Mouse (Mus musculus) testis, adult 2 months (tissue): ENCODE results near the gene Rrp1b. TPM values are rescaled to one million over a fixed set of nuclear protein-coding genes. Genes with fewer than 3 reads are reported as not detected.
"Not testable (repeated sequence)": the region's sequence is repeated elsewhere in the genome, so short reads cannot be mapped to it uniquely, and the experiment has no call there.

Source experiments
- H3K27ac ChIP-seq: fragments of 200-500 bp; 2 replicates; pipeline ENCODE4 v1.5.1; 2012; ENCODE audit warnings: low read depth, low read length; ENCODE audit not compliant: control insufficient read depth, insufficient read depth
- H3K27me3 ChIP-seq: fragments of 200-500 bp; 2 replicates; pipeline ENCODE4 v1.6.1; 2012; ENCODE audit warnings: mild to moderate bottlenecking, low read length, moderate library complexity; ENCODE audit not compliant: control insufficient read depth, insufficient read depth
- H3K36me3 ChIP-seq: fragments of 200-500 bp; 2 replicates; pipeline ENCODE4 v1.6.1; 2012; ENCODE audit warnings: mild to moderate bottlenecking, low read length; ENCODE audit not compliant: control insufficient read depth, insufficient read depth
- H3K4me1 ChIP-seq: fragments of 200-500 bp; 2 replicates; pipeline ENCODE4 v1.6.1; 2012; ENCODE audit warnings: low read length; ENCODE audit not compliant: control insufficient read depth, insufficient read depth
- H3K4me3 ChIP-seq: fragments of 200-500 bp; 2 replicates; pipeline ENCODE4 v1.5.1; 2012; ENCODE audit warnings: low read depth, mild to moderate bottlenecking, low read length, moderate library complexity, mixed read lengths; ENCODE audit not compliant: control insufficient read depth
- CTCF ChIP-seq: fragments of 200-500 bp; IDR thresholded peaks from 2 replicates; pipeline ENCODE4 v1.5.1; 2012; ENCODE audit warnings: low read depth, mild to moderate bottlenecking, inconsistent platforms, low read length, moderate library complexity; ENCODE audit not compliant: control insufficient read depth, insufficient read depth, insufficient replicate concordance
- POLR2A ChIP-seq: fragments of 200-500 bp; IDR thresholded peaks from 2 replicates; pipeline ENCODE4 v1.6.1; 2012; ENCODE audit warnings: low read depth, mild to moderate bottlenecking, inconsistent platforms, low read length, moderate library complexity; ENCODE audit not compliant: control insufficient read depth
- polyA plus RNA-seq: library from polyadenylated mRNA; depleted of rRNA; stranded (reverse); fragments of >200 nt; gene quantifications from 2 replicates; pipeline ENCODE4 v1.2.3, GENCODE M21; 2012

Rrp1b gene
- polyA plus RNA-seq, 1 experiment: 6.7 TPM

DNA sequence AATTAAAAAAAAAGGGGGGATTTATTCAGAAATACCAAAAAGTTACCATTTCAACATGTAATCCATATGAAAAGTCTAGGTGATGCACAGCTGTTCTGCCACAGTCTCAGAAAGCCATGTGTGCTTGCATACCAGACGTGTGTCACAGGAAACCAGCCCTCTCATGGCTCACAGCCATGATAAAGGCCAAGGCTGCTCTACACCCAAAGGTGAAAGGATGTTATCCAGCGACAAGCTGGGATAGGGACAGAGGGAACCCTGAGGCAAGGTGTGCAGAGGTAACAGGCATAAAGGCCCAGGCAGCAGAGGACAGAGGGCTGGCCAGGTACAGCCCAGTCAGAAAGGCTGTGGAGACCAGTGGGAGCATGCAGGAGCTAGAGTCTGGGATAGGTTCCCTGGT is 27.8 kb downstream of the Rrp1b start:
- Histone ChIP-seq H3K4me3 (no peak overlapping the region), H3K36me3 (peaks cover 2% of the 10 kb centered on the region), H3K4me1 (no peaks in the 10 kb centered on the region), H3K27ac (no peak overlapping the region), H3K27me3 (no peaks in the 10 kb centered on the region)
- TF ChIP-seq CTCF (no peak), POLR2A (no peak)

DNA sequence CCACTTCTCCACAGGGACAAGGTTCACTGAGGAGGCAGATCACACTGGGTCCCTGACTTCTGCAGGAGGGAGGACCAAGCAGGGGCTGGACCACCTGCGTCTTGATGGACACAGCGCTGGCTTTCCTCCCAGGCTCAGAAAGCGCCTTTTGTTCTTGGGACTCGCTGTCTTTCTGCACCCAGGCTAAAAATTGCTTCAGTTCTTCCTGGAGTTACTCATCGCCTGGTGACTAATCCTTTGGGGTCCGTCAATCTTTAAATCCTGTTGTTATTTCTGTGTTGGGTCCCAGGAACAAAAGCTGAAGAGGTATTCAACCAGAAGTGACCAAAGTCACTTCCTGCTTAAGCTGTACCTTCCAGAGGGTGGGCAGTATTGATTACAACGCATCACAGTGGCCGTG is 28.9 kb downstream of the Rrp1b start:
- H3K27ac ChIP-seq, H3K27me3 ChIP-seq, H3K4me3 ChIP-seq, H3K36me3 ChIP-seq, H3K4me1 ChIP-seq: not testable (repeated sequence)

DNA sequence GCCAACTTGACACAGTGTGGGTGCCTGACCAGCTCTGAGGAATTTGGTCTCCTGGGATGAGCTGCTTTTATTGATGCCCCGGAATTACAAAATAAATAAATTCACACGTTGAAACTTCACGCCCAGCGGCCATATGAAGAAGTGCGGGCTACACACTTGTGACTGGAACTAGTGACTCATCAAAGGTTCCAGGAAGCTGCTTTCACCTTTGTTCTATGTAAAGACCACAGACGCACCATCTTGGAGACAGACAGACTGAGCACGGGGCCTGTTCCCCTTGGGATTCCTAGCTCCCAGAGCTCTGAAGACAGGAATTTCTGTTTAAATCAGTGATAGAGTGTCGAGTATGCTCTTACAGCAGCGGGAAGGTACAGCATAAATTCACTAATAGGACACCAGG is 31.6 kb downstream of the Rrp1b start:
- Histone ChIP-seq H3K27ac (no peak overlapping the region), H3K27me3 (no peaks in the 10 kb centered on the region)

DNA sequence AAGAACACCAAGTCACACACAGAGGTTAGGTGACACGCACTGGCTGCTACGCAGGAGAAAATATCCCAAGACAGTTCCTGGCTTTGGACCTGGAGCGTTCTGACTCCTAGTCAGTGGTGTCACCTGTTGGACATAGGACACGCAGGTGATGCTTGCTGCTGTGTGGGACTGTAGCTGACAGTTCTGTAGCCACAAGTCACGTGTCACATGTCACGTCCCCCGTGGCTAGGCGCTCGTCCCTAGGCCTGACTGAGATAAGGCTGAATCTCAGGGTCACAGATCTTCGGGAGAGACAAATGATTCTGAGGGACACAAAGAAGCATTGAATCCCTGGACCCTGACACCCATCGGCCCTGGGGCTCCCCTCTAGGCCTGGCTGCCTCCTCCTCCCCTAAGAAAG is 32.5 kb downstream of the Rrp1b start:
- TF ChIP-seq POLR2A (no peak), CTCF (no peak)
- no peak overlapping the region for H3K27ac ChIP-seq

More for the DNA sequence above, 31.6 kb downstream of the Rrp1b start:
- no peaks in the 10 kb centered on the region for H3K36me3 ChIP-seq
- no peaks in the 10 kb centered on the region for H3K4me1 ChIP-seq
- H3K4me3 ChIP-seq: no peak overlapping the region
- TF ChIP-seq CTCF (no peak), POLR2A (no peak)

DNA sequence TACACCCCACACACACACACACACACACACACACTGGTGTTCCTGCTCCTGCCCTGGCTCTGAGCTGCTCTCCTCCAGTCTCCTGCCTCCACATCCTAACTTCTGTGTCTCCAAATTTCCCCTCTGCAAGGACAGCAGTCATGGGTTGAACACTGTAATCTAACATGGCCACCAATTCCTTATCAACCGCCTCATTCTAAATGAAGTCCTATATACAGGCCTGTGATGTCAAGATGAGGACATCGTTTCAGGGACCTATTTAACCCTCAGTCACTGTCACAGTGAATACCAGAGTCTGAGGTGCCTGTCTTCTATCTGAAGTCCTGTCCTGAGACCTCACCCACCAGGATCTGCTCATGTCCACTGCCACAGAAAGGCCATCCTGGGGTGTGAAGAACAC is 32.9 kb downstream of the Rrp1b start:
- no peaks in the 10 kb centered on the region for H3K36me3 ChIP-seq
- H3K4me1 ChIP-seq: no peaks in the 10 kb centered on the region
- no peak overlapping the region for H3K4me3 ChIP-seq
- no peaks in the 10 kb centered on the region for H3K27me3 ChIP-seq
- TF ChIP-seq CTCF (no peak), POLR2A (no peak)
- no peak overlapping the region for H3K27ac ChIP-seq

More for the DNA sequence above, 32.5 kb downstream of the Rrp1b start:
- Histone ChIP-seq H3K4me3 (no peak overlapping the region), H3K36me3 (no peaks in the 10 kb centered on the region), H3K27me3 (no peaks in the 10 kb centered on the region), H3K4me1 (no peaks in the 10 kb centered on the region)

DNA sequence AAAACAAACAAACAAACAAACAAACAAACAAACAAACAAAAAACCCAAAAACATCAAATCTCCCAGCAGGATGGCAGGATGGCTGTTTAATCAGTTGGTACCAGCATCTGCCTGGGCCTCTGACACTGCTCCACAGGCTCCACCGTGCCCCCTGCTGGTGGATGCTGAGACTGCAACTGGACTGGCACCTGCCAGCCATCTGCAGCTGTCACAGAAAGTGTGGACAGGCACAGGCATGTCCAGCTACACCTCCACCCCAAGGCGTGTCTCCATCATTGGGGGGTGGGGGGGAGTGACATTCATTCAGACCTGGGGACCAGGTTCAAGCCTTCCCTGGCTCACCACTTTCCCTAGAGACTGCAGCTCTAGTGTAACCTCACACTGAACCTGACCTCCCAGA is 37.5 kb downstream of the Rrp1b start:
- H3K36me3 ChIP-seq: no peaks in the 10 kb centered on the region
- no peak overlapping the region for H3K27ac ChIP-seq
- no peaks in the 10 kb centered on the region for H3K4me1 ChIP-seq
- H3K27me3 ChIP-seq: no peaks in the 10 kb centered on the region
- no peak overlapping the region for H3K4me3 ChIP-seq
- TF ChIP-seq CTCF (peak; percentile 98), POLR2A (no peak)

DNA sequence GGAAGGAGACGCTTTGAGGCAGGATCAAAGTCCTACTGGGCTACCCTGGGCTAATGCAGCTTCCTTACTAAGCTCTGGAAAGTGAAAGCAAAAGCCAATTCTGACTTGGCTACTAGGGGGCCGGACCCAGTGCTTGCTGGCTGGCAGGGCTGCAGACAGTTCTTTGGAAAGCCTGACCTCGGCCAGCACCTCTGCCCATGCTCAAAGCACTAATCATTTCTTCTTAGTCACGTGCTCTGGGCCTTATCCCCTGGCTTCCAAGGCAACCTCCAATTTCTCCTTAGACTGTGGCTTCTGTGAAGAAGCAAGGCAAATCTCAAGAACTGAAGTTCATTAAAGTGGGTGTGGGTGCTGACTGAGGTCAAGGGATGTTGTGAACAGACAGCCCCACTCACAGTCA is 38.8 kb downstream of the Rrp1b start:
- TF ChIP-seq CTCF (no peak), POLR2A (no peak)
- Histone ChIP-seq H3K4me1 (no peaks in the 10 kb centered on the region), H3K27ac (no peak overlapping the region), H3K36me3 (no peaks in the 10 kb centered on the region), H3K4me3 (no peak overlapping the region), H3K27me3 (no peaks in the 10 kb centered on the region)

DNA sequence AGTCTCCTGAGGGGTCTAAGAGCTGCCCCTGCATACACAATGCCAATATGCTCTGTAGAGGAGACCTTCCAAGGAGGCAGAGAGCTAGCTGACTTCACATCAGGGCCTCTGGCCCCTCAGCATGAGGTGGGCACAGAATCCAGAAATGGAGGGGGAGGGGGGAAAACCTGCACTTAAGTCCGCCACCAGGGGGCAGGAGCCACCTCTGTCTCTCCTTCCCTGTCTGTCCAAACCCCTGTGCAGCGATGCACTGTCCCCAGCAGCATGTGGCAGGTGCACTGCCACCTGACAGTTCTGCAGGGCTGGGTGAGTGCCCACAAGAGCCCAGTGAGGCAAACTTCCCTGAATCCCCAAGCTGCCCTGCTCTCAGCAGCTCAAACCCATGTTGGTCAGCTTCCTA is 39.3 kb downstream of the Rrp1b start:
- Histone ChIP-seq H3K4me3 (no peak overlapping the region), H3K4me1 (no peaks in the 10 kb centered on the region), H3K36me3 (no peaks in the 10 kb centered on the region), H3K27me3 (no peaks in the 10 kb centered on the region), H3K27ac (no peak overlapping the region)
- no peak for TF ChIP-seq POLR2A
- peak; percentile 63 for TF ChIP-seq CTCF

DNA sequence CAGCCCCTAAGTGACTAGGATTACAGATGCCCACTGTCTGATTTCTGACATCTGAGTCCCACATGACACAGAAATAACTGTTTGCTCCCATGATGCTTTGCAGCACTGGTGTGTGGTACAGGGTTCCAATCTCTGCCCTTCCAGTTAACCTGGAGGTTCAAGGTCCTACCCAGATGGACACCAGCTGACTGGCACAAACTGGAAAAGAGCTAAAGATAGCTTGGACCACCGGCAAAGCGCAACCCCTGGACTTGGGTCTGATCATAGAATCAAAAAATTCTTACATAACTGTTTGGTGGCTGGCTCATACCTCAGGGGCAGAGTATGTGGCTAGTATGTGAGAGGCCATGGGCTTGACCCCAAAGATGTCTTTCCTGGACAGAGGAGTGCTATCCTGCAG is 47.5 kb downstream of the Rrp1b start:
- TF ChIP-seq POLR2A (no peak), CTCF (no peak)
- no peaks in the 10 kb centered on the region for H3K27me3 ChIP-seq

More for the DNA sequence above, 47.5 kb downstream of the Rrp1b start:
- Histone ChIP-seq H3K4me1 (peaks cover 3% of the 10 kb centered on the region; the same call in 1 of the 2 replicates), H3K4me3 (no peak overlapping the region), H3K36me3 (no peaks in the 10 kb centered on the region), H3K27ac (no peak overlapping the region)
